Mouse (Mus musculus): Measurements from ENCODE around the gene Polr2h. TPM values are rescaled to one million over a fixed set of nuclear protein-coding genes. Genes with fewer than 3 reads are reported as not detected.

The Polr2h gene
- polyA plus RNA-seq, 1 experiment from 2014 or later, result 119 TPM

- 70% methylated on average over 4 of the region's 4 CpGs for WGBS
- Histone ChIP-seq H3K4me3 (ENCODE audit: low read depth, low read length) (no peak overlapping the region), H3K4me2 (no peak overlapping the region), H3K27ac (ENCODE audit: low read depth, low read length) (no peak overlapping the region), H3K4me1 (ENCODE audit: control insufficient read depth, insufficient read depth, low read length) (peaks cover 7% of the 10 kb centered on the region), H3K36me3 (ENCODE audit: control insufficient read depth, insufficient read depth, low read length) (peaks cover 2% of the 10 kb centered on the region; the same call in 1 of the 2 replicates), H3K9ac (ENCODE audit: low read length) (no peak overlapping the region), H3K9me3 (ENCODE audit: control insufficient read depth, low read length) (no peaks in the 10 kb centered on the region), H3K27me3 (ENCODE audit: control insufficient read depth, insufficient read depth, low read length) (no peaks in the 10 kb centered on the region)
- DNase-seq (ENCODE audit: low spot score, missing footprints) (peak; percentile 61), ATAC-seq (ENCODE audit: low FRiP score) (no peak)
These were observed 5.8 kb downstream of the Polr2h start for GRCm38 (mm10) chr16:20723247-20723646.

DNA sequence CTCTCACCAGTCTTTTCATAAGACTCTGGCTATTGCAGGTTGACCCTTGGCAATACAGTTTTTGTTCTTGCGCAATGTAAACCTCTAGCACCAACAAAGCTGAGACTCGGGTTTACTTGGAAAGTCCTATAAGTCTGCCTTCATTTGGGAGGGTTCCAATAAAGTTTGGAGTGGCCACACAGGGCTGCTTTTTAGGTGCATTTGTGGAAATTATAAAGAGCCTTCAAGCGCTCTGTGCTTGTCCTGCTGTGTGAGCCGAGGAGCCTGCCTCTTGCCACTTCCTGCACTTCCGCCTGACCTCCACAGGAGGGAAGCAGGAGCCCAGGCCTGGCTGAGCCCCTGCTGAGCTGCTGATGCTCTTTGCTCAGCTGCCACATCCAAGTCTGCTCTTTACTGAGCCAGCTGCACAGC, 6.9 kb downstream of the Polr2h start:
- Histone ChIP-seq H3K27me3 (ENCODE audit: control insufficient read depth, insufficient read depth, low read length) (no peaks in the 10 kb centered on the region), H3K9me3 (ENCODE audit: control insufficient read depth, low read length) (no peaks in the 10 kb centered on the region), H3K4me3 (ENCODE audit: low read depth, low read length) (no peak overlapping the region), H3K9ac (ENCODE audit: low read length) (no peak overlapping the region), H3K4me1 (ENCODE audit: control insufficient read depth, insufficient read depth, low read length) (no peaks in the 10 kb centered on the region), H3K4me2 (no peak overlapping the region), H3K36me3 (ENCODE audit: control insufficient read depth, insufficient read depth, low read length) (peaks cover 2% of the 10 kb centered on the region; the same call in 1 of the 2 replicates), H3K27ac (ENCODE audit: low read depth, low read length) (no peak overlapping the region)
- DNase-seq (ENCODE audit: low spot score, missing footprints), result peak; percentile 81
- 0 out of 2 replicates have a peak, but pooled peaks have one; percentile 65 for ATAC-seq (ENCODE audit: low FRiP score)
- WGBS, result 35% methylated on average over 5 of the region's 5 CpGs

DNA sequence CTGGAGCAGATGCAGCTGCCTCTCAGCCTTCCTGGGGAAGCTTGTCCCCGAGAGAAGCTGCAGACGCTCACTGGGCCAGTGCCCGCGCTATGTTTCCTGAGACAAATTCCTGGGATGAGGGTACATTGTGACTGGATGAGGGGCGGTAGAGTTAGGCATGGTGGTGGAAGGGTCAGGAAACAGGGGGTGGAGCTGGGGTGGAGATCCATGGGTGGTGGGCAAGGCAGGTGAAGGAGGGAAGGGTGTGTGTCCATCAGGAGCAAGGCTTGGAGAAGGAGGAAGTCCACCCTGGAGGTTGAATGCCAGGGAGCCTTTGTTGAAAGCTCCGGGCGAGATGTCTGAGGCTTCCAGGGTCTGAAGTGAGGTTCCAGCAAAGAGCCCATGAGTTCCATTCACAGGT, 7.9 kb downstream of the Polr2h start:
- H3K27ac ChIP-seq (ENCODE audit: low read depth, low read length), result no peak overlapping the region
- no peaks in the 10 kb centered on the region for H3K4me1 ChIP-seq (ENCODE audit: control insufficient read depth, insufficient read depth, low read length)
- 90% methylated on average over 7 of the region's 7 CpGs for WGBS
- no peak overlapping the region for H3K9ac ChIP-seq (ENCODE audit: low read length)
- no peaks in the 10 kb centered on the region for H3K27me3 ChIP-seq (ENCODE audit: control insufficient read depth, insufficient read depth, low read length)
- DNase-seq (ENCODE audit: low spot score, missing footprints) (peak; percentile 61), ATAC-seq (ENCODE audit: low FRiP score) (no peak)
- peaks cover 2% of the 10 kb centered on the region; the same call in 1 of the 2 replicates for H3K36me3 ChIP-seq (ENCODE audit: control insufficient read depth, insufficient read depth, low read length)
- no peak overlapping the region for H3K4me2 ChIP-seq
- H3K4me3 ChIP-seq (ENCODE audit: low read depth, low read length), result no peak overlapping the region
- H3K9me3 ChIP-seq (ENCODE audit: control insufficient read depth, low read length), result no peaks in the 10 kb centered on the region

GRCm38 (mm10) chr16:20725750-20726149, 8.3 kb downstream of the Polr2h start:
- Histone ChIP-seq H3K27ac (ENCODE audit: low read depth, low read length) (no peak overlapping the region), H3K27me3 (ENCODE audit: control insufficient read depth, insufficient read depth, low read length) (no peaks in the 10 kb centered on the region), H3K9me3 (ENCODE audit: control insufficient read depth, low read length) (no peaks in the 10 kb centered on the region), H3K4me3 (ENCODE audit: low read depth, low read length) (no peak overlapping the region), H3K4me2 (no peak overlapping the region), H3K9ac (ENCODE audit: low read length) (no peak overlapping the region), H3K4me1 (ENCODE audit: control insufficient read depth, insufficient read depth, low read length) (no peaks in the 10 kb centered on the region), H3K36me3 (ENCODE audit: control insufficient read depth, insufficient read depth, low read length) (peaks cover 2% of the 10 kb centered on the region; the same call in 1 of the 2 replicates)
- DNase-seq (ENCODE audit: low spot score, missing footprints) (no peak), ATAC-seq (ENCODE audit: low FRiP score) (no peak)
- 75% methylated on average over 4 of the region's 4 CpGs for WGBS

GRCm38 (mm10) chr16:20726384-20726783, 8.9 kb downstream of the Polr2h start:
- H3K27me3 ChIP-seq (ENCODE audit: control insufficient read depth, insufficient read depth, low read length), result no peaks in the 10 kb centered on the region
- peaks cover 2% of the 10 kb centered on the region; the same call in 1 of the 2 replicates for H3K36me3 ChIP-seq (ENCODE audit: control insufficient read depth, insufficient read depth, low read length)
- H3K9ac ChIP-seq (ENCODE audit: low read length), result no peak overlapping the region
- no peak overlapping the region for H3K4me2 ChIP-seq
- DNase-seq (ENCODE audit: low spot score, missing footprints) (no peak), ATAC-seq (ENCODE audit: low FRiP score) (no peak)
- no peak overlapping the region for H3K27ac ChIP-seq (ENCODE audit: low read depth, low read length)
- H3K9me3 ChIP-seq (ENCODE audit: control insufficient read depth, low read length), result no peaks in the 10 kb centered on the region
- 65% methylated on average over 1 of the region's 1 CpGs for WGBS
- no peaks in the 10 kb centered on the region for H3K4me1 ChIP-seq (ENCODE audit: control insufficient read depth, insufficient read depth, low read length)
- no peak overlapping the region for H3K4me3 ChIP-seq (ENCODE audit: low read depth, low read length)

GRCm38 (mm10) chr16:20730293-20730711, 12.8 kb downstream of the Polr2h start:
- Histone ChIP-seq H3K36me3 (ENCODE audit: control insufficient read depth, insufficient read depth, low read length) (no peaks in the 10 kb centered on the region), H3K4me2 (no peak overlapping the region), H3K4me3 (ENCODE audit: low read depth, low read length) (no peak overlapping the region), H3K9me3 (ENCODE audit: control insufficient read depth, low read length) (no peaks in the 10 kb centered on the region), H3K4me1 (ENCODE audit: control insufficient read depth, insufficient read depth, low read length) (peaks cover 18% of the 10 kb centered on the region), H3K27ac (ENCODE audit: low read depth, low read length) (no peak overlapping the region), H3K27me3 (ENCODE audit: control insufficient read depth, insufficient read depth, low read length) (peaks cover 20% of the 10 kb centered on the region), H3K9ac (ENCODE audit: low read length) (no peak overlapping the region)
- DNase-seq (ENCODE audit: low spot score, missing footprints) (peak; percentile 33), ATAC-seq (ENCODE audit: low FRiP score) (no peak)
- 30% methylated on average over 5 of the region's 5 CpGs for WGBS

DNA sequence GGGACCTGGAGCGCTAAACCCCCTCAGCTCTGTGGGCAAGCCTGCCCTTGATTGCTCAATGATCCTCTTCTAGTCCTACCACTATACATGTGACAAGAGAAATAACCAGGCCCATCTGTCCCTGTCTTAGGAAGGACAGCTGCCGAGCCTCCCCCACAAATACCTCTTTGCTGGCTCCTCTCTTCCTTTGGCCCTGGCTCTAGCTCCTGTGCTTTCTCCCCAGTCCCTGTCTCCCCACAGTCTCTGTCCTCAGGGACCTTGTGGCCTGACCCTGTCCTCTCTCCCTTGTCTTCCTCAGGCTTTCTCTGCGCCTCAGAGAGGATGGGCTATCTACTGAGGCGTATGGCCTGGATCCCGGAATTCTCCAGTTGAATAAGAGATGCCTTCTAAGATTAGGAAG, 14.2 kb downstream of the Polr2h start:
- no peak overlapping the region for H3K4me2 ChIP-seq
- peaks cover 18% of the 10 kb centered on the region for H3K4me1 ChIP-seq (ENCODE audit: control insufficient read depth, insufficient read depth, low read length)
- H3K36me3 ChIP-seq (ENCODE audit: control insufficient read depth, insufficient read depth, low read length), result no peaks in the 10 kb centered on the region
- no peaks in the 10 kb centered on the region for H3K9me3 ChIP-seq (ENCODE audit: control insufficient read depth, low read length)
- 67% methylated on average over 5 of the region's 5 CpGs for WGBS
- H3K27ac ChIP-seq (ENCODE audit: low read depth, low read length), result no peak overlapping the region
- H3K27me3 ChIP-seq (ENCODE audit: control insufficient read depth, insufficient read depth, low read length), result peaks cover 27% of the 10 kb centered on the region
- ATAC-seq (ENCODE audit: low FRiP score), result no peak
- no peak for DNase-seq (ENCODE audit: low spot score, missing footprints)
- H3K9ac ChIP-seq (ENCODE audit: low read length), result no peak overlapping the region; the same call in 1 of the 2 replicates
- H3K4me3 ChIP-seq (ENCODE audit: low read depth, low read length), result no peak overlapping the region

DNA sequence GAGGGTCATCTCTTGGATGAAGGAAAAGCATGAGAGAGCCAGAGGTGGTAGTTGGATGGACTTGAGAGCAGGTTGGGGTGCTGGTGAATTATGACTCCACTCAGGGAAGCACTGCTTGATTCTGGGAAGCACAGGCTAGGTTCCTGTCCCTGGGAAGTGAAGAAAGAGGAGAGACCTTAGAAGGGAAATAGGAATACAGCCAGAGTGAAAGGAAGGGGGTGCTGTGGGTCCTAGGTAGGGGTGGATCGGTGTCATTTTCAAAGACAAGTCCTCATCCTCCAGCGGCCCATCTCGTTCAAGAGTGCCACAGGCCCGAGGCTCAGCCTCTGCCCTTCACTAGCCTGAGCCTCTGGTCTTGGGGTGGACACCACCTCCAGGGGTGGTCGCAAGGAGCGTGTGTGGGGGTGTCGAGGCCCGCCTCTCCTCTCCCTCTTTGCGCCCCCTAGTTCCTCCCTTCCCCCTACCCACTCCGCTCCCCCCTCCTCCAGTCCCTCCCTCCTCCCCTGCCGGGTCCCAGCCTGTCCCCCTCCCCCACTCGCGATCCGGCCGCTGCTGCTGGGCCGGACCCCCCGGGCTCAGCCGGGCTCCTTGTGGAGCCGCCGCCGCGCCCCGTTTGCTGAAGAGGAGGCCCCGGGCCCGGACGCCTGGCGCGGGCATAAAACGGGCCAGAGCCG, 14.9 kb downstream of the Polr2h start:
- Histone ChIP-seq H3K4me3 (ENCODE audit: low read depth, low read length) (peak overlapping the region; percentile 63), H3K36me3 (ENCODE audit: control insufficient read depth, insufficient read depth, low read length) (no peaks in the 10 kb centered on the region), H3K4me1 (ENCODE audit: control insufficient read depth, insufficient read depth, low read length) (peaks cover 18% of the 10 kb centered on the region), H3K4me2 (peak overlapping the region; percentile 98), H3K9ac (ENCODE audit: low read length) (peak overlapping the region; percentile 80), H3K27me3 (ENCODE audit: control insufficient read depth, insufficient read depth, low read length) (peaks cover 27% of the 10 kb centered on the region), H3K9me3 (ENCODE audit: control insufficient read depth, low read length) (no peaks in the 10 kb centered on the region), H3K27ac (ENCODE audit: low read depth, low read length) (peak overlapping the region; percentile 61)
- peak; percentile 60; the same call in 1 of the 2 replicates for ATAC-seq (ENCODE audit: low FRiP score)
- WGBS, result 0% methylated on average over 28 of the region's 30 CpGs
- peak; percentile 97 for DNase-seq (ENCODE audit: low spot score, missing footprints)

DNA sequence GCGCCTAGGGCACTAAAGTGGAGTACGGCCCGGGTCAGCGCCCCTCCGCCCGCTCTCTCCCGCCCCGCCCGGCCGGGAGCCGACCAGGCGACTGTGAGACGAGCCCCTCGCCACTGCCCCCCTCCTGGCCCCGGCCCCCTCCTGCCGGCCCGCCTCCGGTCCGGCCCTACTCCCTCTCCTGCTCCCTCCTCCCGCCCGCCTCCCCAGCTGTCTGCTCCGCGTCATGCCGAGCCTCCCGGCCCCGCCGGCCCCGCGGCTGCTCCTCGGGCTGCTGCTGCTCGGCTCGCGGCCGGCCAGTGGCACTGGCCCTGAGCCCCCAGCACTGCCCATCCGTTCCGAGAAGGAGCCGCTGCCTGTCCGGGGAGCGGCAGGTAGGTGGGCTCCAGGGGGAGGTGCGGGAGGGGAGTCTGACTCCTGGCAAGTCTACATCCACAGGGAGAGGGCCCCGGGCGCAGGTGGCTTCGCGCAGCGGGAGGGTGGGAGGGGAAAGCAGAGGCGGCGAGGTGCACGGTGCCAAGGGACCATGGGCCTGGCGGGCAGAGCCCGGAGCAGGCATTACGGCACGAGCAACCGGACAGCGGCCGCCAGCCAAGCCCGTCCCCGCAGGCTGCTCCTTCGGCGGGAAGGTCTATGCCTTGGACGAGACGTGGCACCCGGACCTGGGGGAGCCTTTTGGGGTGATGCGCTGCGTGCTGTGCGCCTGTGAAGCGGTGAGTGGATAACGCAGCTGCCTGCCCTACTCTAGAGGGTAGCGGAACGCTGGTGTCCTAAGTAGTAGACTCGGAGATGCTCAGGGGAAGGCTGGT, 15.7 kb downstream of the Polr2h start, which contains the start of gene Chrd:
Gene Chrd (plus strand): TSS at position 203 of the 806 bp plus-strand sequence.
- Histone ChIP-seq H3K4me2 (peak within 1 kb of the TSS; percentile 98), H3K36me3 (ENCODE audit: control insufficient read depth, insufficient read depth, low read length) (no peaks in the 10 kb centered on the region), H3K9ac (ENCODE audit: low read length) (peak within 1 kb of the TSS; percentile 80), H3K4me3 (ENCODE audit: low read depth, low read length) (peak within 1 kb of the TSS; percentile 63), H3K9me3 (ENCODE audit: control insufficient read depth, low read length) (no peaks in the 10 kb centered on the region), H3K4me1 (ENCODE audit: control insufficient read depth, insufficient read depth, low read length) (peaks cover 18% of the 10 kb centered on the region), H3K27me3 (ENCODE audit: control insufficient read depth, insufficient read depth, low read length) (peaks cover 27% of the 10 kb centered on the region), H3K27ac (ENCODE audit: low read depth, low read length) (peak within 1 kb of the TSS; percentile 61)
- under 1% methylated on average over 62 of the region's 70 CpGs for WGBS
- peak; percentile 90 for ATAC-seq (ENCODE audit: low FRiP score)
- peak; percentile 95 for DNase-seq (ENCODE audit: low spot score, missing footprints)
